ENCODE assay signal across 31 mouse cellular contexts in the genomic region with DNA sequence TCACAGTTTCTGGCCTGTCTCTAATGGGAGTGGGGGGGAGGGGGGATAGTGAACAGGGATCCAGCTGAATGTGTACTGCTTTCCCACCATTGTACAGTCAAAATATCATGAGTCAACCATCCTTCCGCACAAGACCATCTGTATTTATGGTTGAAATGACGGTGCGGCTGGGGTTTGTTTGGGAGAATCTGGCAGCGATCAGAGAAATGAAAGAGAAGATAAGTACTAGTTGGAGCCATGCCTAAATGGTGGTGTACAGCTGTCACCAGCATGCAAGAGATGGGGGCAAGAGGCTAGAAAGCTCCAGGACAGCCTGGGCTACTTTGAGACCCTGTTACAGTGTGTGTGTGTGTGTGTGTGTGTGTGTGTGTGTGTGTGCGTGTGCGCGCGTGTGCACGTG. TPM values are rescaled to one million over a fixed set of nuclear protein-coding genes. Genes with fewer than 3 reads are reported as not detected.
DNase-seq lines count a peak whose midpoint lies in the region; ATAC-seq and TF ChIP-seq lines count a peak whose summit lies in the region.
"Had no signal": no experiment of that assay in that cellular context is flagged by ENCODE, and none has a peak within 500 bp of the region (broad histone marks: within the 10 kb centered on the region; RNA-seq: fewer than 3 reads in every experiment).

No protein-coding gene starts in this region.

- H3K4me3 ChIP-seq in MEL (ENCODE audit: control insufficient read depth in 1 of 2, insufficient read depth in 1 of 2, low read depth in 2 of 2, low read length in 2 of 2) (no peak overlapping the region), myocyte (no peak overlapping the region)
- no peak overlapping the region for H3K4me3 ChIP-seq in heart, embryonic 11.5 days (ENCODE audit: low read depth, low read length)
- H3K4me3 ChIP-seq: heart, embryonic 13.5 days; hindbrain, embryonic 12.5 days; limb, embryonic 12.5 days had no signal

- no peak overlapping the region for H3K4me2 ChIP-seq in myocyte (ENCODE audit: low read depth)
- no peak overlapping the region for H3K4me2 ChIP-seq in heart, embryonic 11.5 days
- H3K4me2 ChIP-seq: heart, embryonic 13.5 days; hindbrain, embryonic 12.5 days; limb, embryonic 12.5 days; liver, embryonic 11.5 days; midbrain, embryonic 11.5 days had no signal

- ATAC-seq in heart, embryonic 11.5 days (replicated peaks; ENCODE audit: insufficient number of reproducible peaks, low FRiP score, low TSS enrichment): no peak
- ATAC-seq: activated CD4-positive, CD25-positive, alpha-beta regulatory T cell, adult 4 months; liver, postnatal 0 days had no signal

- H3K27me3 ChIP-seq in MEL (ENCODE audit: control insufficient read depth in 1 of 2, insufficient read depth in 2 of 2, low read length in 2 of 2) (peaks cover 9 to 18% of the 10 kb centered on the region in 2 experiments), myocyte (ENCODE audit: control insufficient read depth, insufficient read depth, insufficient read length) (peaks cover 8% of the 10 kb centered on the region)
- peaks cover 3% of the 10 kb centered on the region; the same call in 1 of the 2 replicates for H3K27me3 ChIP-seq in heart, embryonic 11.5 days (ENCODE audit: control insufficient read depth, insufficient read depth, low read length)
- H3K27me3 ChIP-seq: hindbrain, embryonic 12.5 days had no signal

- TF ChIP-seq POLR2A in MEL (IDR thresholded peaks at IDR 0.05; ENCODE audit: control insufficient read depth in 1 of 2, insufficient read depth in 1 of 2, low read depth in 1 of 2, low read length in 2 of 2, poor library complexity in 1 of 2): no peak
- TF ChIP-seq POLR2A in brain, embryonic 14.5 days (IDR thresholded peaks at IDR 0.05; ENCODE audit: borderline replicate concordance, extremely low read depth, insufficient read depth, insufficient read length, poor library complexity, severe bottlenecking): no peak
- TF ChIP-seq POLR2A in myocyte (IDR thresholded peaks at IDR 0.05; ENCODE audit: insufficient read length, low read depth): no peak

- 85% methylated on average over 9 of the region's 9 CpGs for WGBS in heart, embryonic 11.5 days (ENCODE audit: insufficient replicate concordance)

- H3K9me3 ChIP-seq in MEL (replicated peaks; ENCODE audit: insufficient read depth, low read length): no peaks in the 10 kb centered on the region
- no peaks in the 10 kb centered on the region for H3K9me3 ChIP-seq in heart, embryonic 11.5 days (replicated peaks; ENCODE audit: control insufficient read depth, low read length)
- H3K9me3 ChIP-seq: heart, embryonic 13.5 days; hindbrain, embryonic 12.5 days; limb, embryonic 12.5 days had no signal

- TF ChIP-seq RAD21 in MEL (IDR thresholded peaks at IDR 0.05; ENCODE audit: low read depth, low read length): no peak

- no peak overlapping the region for H3K9ac ChIP-seq in MEL (ENCODE audit: control insufficient read depth, low read depth, low read length, poor library complexity, severe bottlenecking)
- H3K9ac ChIP-seq in heart, embryonic 11.5 days (ENCODE audit: low read depth, low read length): no peak overlapping the region
- H3K9ac ChIP-seq: heart, embryonic 13.5 days; hindbrain, embryonic 12.5 days; limb, embryonic 12.5 days; liver, postnatal 0 days had no signal

- peak; percentile 76 to 82 for DNase-seq in layer of hippocampus, adult 18-20 months (ENCODE audit: low spot score in 2 of 2)
- DNase-seq in layer of hippocampus, adult 9-10 months (ENCODE audit: low spot score): no peak
- peak; percentile 44 for DNase-seq in MEL (ENCODE audit: low read depth, low spot score)
- peak; percentile 74 for DNase-seq in brain, embryonic 14.5 days (ENCODE audit: low read depth)
- DNase-seq in cerebellum, adult 8-10 months: no peak
- DNase-seq: adrenal gland, adult 8-10 months; cerebellum, adult 9-10 months; gastrocnemius, postnatal 25 days; heart, adult 18-20 months; heart, postnatal 14 days; kidney, adult 18-20 months; liver, postnatal 0 days; lung, postnatal 10 days; thymus, adult 18-20 months; thymus, postnatal 4 days had no signal

- no peak for TF ChIP-seq EP300 in MEL (IDR thresholded peaks at IDR 0.05; ENCODE audit: low read depth in 1 of 2, low read length in 2 of 2)

- H3K36me3 ChIP-seq in MEL (ENCODE audit: control insufficient read depth in 1 of 2, insufficient read depth in 2 of 2, low read length in 2 of 2) (no peaks in the 10 kb centered on the region), myocyte (ENCODE audit: control insufficient read depth, insufficient read depth) (no peaks in the 10 kb centered on the region)
- H3K36me3 ChIP-seq in heart, embryonic 11.5 days (ENCODE audit: control insufficient read depth, insufficient read depth, low read length): no peaks in the 10 kb centered on the region
- H3K36me3 ChIP-seq: heart, embryonic 13.5 days; hindbrain, embryonic 12.5 days; limb, embryonic 12.5 days had no signal

- H3K79me2 ChIP-seq in MEL (ENCODE audit: control insufficient read depth, insufficient read depth, low read length, poor library complexity) (no peaks in the 10 kb centered on the region), myocyte (ENCODE audit: control insufficient read depth, insufficient read depth) (no peaks in the 10 kb centered on the region)

- no peak overlapping the region for H3K27ac ChIP-seq in MEL (ENCODE audit: control insufficient read depth, low read depth, low read length)
- H3K27ac ChIP-seq in heart, embryonic 11.5 days (ENCODE audit: low read depth, low read length): no peak overlapping the region
- H3K27ac ChIP-seq: heart, embryonic 13.5 days; hindbrain, embryonic 12.5 days; limb, embryonic 12.5 days had no signal

- no peak overlapping the region for H3ac ChIP-seq in myocyte (ENCODE audit: control insufficient read depth, insufficient read length)

- 0 out of 4 replicates have a peak, but pooled peaks cover 0 to 3% of the 10 kb centered on the region in 2 experiments for H3K4me1 ChIP-seq in MEL (ENCODE audit: control insufficient read depth in 1 of 2, insufficient read depth in 2 of 2, low read length in 2 of 2)
- H3K4me1 ChIP-seq in heart, embryonic 11.5 days (ENCODE audit: control insufficient read depth, insufficient read depth, low read length): no peaks in the 10 kb centered on the region
- H3K4me1 ChIP-seq: heart, embryonic 13.5 days; hindbrain, embryonic 12.5 days; limb, embryonic 12.5 days had no signal

- no peak for TF ChIP-seq CTCF in MEL (IDR thresholded peaks at IDR 0.05 in 2 of 3, conservative IDR thresholded peaks at IDR 0.05 in 1 of 3; ENCODE audit: control insufficient read depth in 1 of 3, insufficient read depth in 1 of 3, low read depth in 2 of 3, low read length in 3 of 3, poor library complexity in 1 of 3, severe bottlenecking in 1 of 3)
- TF ChIP-seq CTCF in brain, embryonic 14.5 days (IDR thresholded peaks at IDR 0.05; ENCODE audit: borderline replicate concordance, extremely low read depth, insufficient read depth, insufficient read length): no peak

TF ChIP-seq in MEL, 35 proteins besides CTCF, POLR2A, EP300 and RAD21 (continues in another document):
- TF ChIP-seq ETS1 (IDR thresholded peaks at IDR 0.05; ENCODE audit: low read depth, low read length) (peak; percentile 34; the same call in 1 of the 2 replicates), ZKSCAN1 (IDR thresholded peaks at IDR 0.05; ENCODE audit: low read depth, low read length) (no peak), TAL1 (IDR thresholded peaks at IDR 0.05; ENCODE audit: low read length) (no peak)

TF ChIP-seq in myocyte, 11 proteins besides CTCF, POLR2A, EP300 and RAD21 (continues in another document):
- TF ChIP-seq MYOG (IDR thresholded peaks at IDR 0.05; ENCODE audit: control insufficient read depth in 1 of 3, insufficient read depth in 1 of 3, insufficient read length in 2 of 3, low read depth in 2 of 3): no peak

RNA-seq across cellular contexts. Expression of gene Nanos2, which starts 8.8 kb away (rescaled TPM):
- total RNA-seq in layer of hippocampus, adult 18-20 months (2021): under 1 TPM; 0.20 to 0.40 TPM
- total RNA-seq in MEL (2012; rRNA removed): not detected in 2 replicates
- polyA plus RNA-seq in MEL (2012; ENCODE audit: insufficient read depth in 1 of 2, insufficient read length in 2 of 2, low read depth in 1 of 2, low replicate concordance in 2 of 2, missing spikeins in 1 of 2): not detected
- polyA plus RNA-seq in brain, embryonic 14.5 days (2012; rRNA removed): 2.1 and 2.7 TPM in 2 replicates
- not detected for polyA plus RNA-seq in myocyte (2012; fragmentation: generic; extraction: Trizol)
- polyA plus RNA-seq in heart, embryonic 11.5 days (2014; fragmentation: Nextera tagmentation; extraction: Ambion mirVana): not detected in 2 replicates
- total RNA-seq: adrenal gland, adult 8-10 months; ES-E14; gastrocnemius, postnatal 25 days; heart, adult 18-20 months; heart, postnatal 14 days; megakaryocyte progenitor cell, adult 5-6 weeks; neutrophil, adult 5-6 weeks had no signal
- polyA plus RNA-seq: heart, embryonic 13.5 days; kidney, embryonic 16.5 days; large intestine, adult 2 months; limb, embryonic 12.5 days; liver, embryonic 11.5 days; liver, postnatal 0 days; small intestine, adult 2 months; stomach, embryonic 16.5 days had no signal

RNA-seq across cellular contexts. Expression of gene Mypop, which starts 12.7 kb away (rescaled TPM):
- 10 to 100 TPM; 50.1 to 50.7 TPM for total RNA-seq in layer of hippocampus, adult 18-20 months (2021)
- total RNA-seq in MEL (2012; rRNA removed): 0.95 and 1.2 TPM in 2 replicates
- polyA plus RNA-seq in MEL (2012; ENCODE audit: insufficient read depth in 1 of 2, insufficient read length in 2 of 2, low read depth in 1 of 2, low replicate concordance in 2 of 2, missing spikeins in 1 of 2) (1 to 10 TPM in 1 of 2 experiments, not detected in 1; 6.5 TPM), myocyte (2012; fragmentation: generic; extraction: Trizol) (10.4 TPM)
- polyA plus RNA-seq in brain, embryonic 14.5 days (2012; rRNA removed): 14.2 and 16.1 TPM in 2 replicates
- polyA plus RNA-seq in heart, embryonic 11.5 days (2014; fragmentation: Nextera tagmentation; extraction: Ambion mirVana): 2.1 and 2.2 TPM in 2 replicates

RNA-seq across cellular contexts. Expression of gene Irf2bp1, which starts 25.5 kb away (rescaled TPM):
- total RNA-seq in layer of hippocampus, adult 18-20 months (2021): 10 to 100 TPM; 53.8 to 57.2 TPM
- total RNA-seq in MEL (2012; rRNA removed): 27.8 and 33.1 TPM in 2 replicates
- polyA plus RNA-seq in MEL (2012; ENCODE audit: insufficient read depth in 1 of 2, insufficient read length in 2 of 2, low read depth in 1 of 2, low replicate concordance in 2 of 2, missing spikeins in 1 of 2) (10 to 100 TPM in 1 of 2 experiments, not detected in 1; 41.1 TPM), myocyte (2012; fragmentation: generic; extraction: Trizol) (27.6 TPM)
- polyA plus RNA-seq in brain, embryonic 14.5 days (2012; rRNA removed): 48.9 and 54.6 TPM in 2 replicates
- polyA plus RNA-seq in heart, embryonic 11.5 days (2014; fragmentation: Nextera tagmentation; extraction: Ambion mirVana): 13.9 and 14.2 TPM in 2 replicates

RNA-seq across cellular contexts. Expression of gene Foxa3, which starts 45.0 kb away (rescaled TPM):
- not detected for total RNA-seq in layer of hippocampus, adult 18-20 months (2021)
- total RNA-seq in MEL (2012; rRNA removed): not detected in 2 replicates
- polyA plus RNA-seq in MEL (2012; ENCODE audit: insufficient read depth in 1 of 2, insufficient read length in 2 of 2, low read depth in 1 of 2, low replicate concordance in 2 of 2, missing spikeins in 1 of 2): not detected
- polyA plus RNA-seq in brain, embryonic 14.5 days (2012; rRNA removed): not detected in 2 replicates
- polyA plus RNA-seq in myocyte (2012; fragmentation: generic; extraction: Trizol): 0.12 TPM
- 0.59 TPM in 1 of 2 replicates, not detected in the other for polyA plus RNA-seq in heart, embryonic 11.5 days (2014; fragmentation: Nextera tagmentation; extraction: Ambion mirVana)
- total RNA-seq: gastrocnemius, postnatal 25 days; heart, adult 18-20 months; heart, postnatal 14 days; left cerebral cortex, postnatal 10 days; megakaryocyte progenitor cell, adult 5-6 weeks; neutrophil, adult 5-6 weeks had no signal
- polyA plus RNA-seq: midbrain, embryonic 11.5 days had no signal

RNA-seq across cellular contexts. Expression of gene Sympk, which starts 45.8 kb away (rescaled TPM):
- total RNA-seq in layer of hippocampus, adult 18-20 months (2021): 100 to 1,000 TPM; 118 to 123 TPM
- 108 and 122 TPM in 2 replicates for total RNA-seq in MEL (2012; rRNA removed)
- polyA plus RNA-seq in MEL (2012; ENCODE audit: insufficient read depth in 1 of 2, insufficient read length in 2 of 2, low read depth in 1 of 2, low replicate concordance in 2 of 2, missing spikeins in 1 of 2): 100 to 1,000 TPM in 1 of 2 experiments, not detected in 1; 226 TPM
- polyA plus RNA-seq in brain, embryonic 14.5 days (2012; rRNA removed): 91.6 and 97.6 TPM in 2 replicates
- polyA plus RNA-seq in myocyte (2012; fragmentation: generic; extraction: Trizol): 90.3 TPM
- 17.6 and 21.4 TPM in 2 replicates for polyA plus RNA-seq in heart, embryonic 11.5 days (2014; fragmentation: Nextera tagmentation; extraction: Ambion mirVana)

Comparison
In these comparisons a context has a peak if more than half of its experiments do, and no peak if none do; other contexts are left out.
1. DNase-seq: peak in layer of hippocampus, adult 18-20 months (2 of 2), MEL (single experiment) and brain, embryonic 14.5 days (single experiment); none in layer of hippocampus, adult 9-10 months (single experiment) and cerebellum, adult 8-10 months (single experiment).